Comparison of ENCODE assay signal across 12 mouse cellular contexts in the genomic region with DNA sequence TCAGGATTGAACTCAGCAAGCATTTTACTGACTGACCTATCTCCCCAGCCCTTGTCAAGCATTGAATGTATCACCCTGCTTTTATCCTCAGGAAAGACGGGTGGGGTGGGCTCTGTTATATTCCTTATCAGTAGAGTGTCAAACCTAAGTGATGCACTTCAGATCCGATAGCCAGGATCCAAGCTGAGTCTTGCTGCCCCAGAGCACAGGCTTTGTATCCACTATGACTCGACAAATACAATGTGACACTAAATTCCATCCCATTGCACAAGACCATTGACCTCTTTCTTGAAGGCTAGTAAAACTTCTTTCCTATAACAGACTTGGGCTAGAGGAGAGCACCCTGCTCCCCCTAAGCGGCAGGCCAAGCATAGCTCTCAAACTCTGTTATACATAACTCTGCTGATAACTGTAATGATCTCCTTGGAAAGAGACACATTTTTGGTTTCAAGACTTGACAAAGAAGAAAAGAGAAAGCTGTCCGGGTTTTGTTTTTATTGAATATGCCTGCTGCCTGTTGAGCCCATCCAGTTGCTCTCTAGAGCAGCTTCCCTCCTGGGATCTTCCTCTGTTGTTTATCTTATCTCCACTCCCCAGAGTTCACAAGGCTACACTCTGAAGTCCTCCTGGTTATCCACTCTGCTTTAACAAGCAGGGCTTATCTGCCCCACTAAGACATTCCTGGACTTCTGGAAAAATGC.
A peak's percentile ranks its signal among the peaks of the same experiment; 100 is the strongest.
DNase-seq lines count a peak whose midpoint lies in the region; ATAC-seq and TF ChIP-seq lines count a peak whose summit lies in the region.
"Had no signal": no experiment of that assay in that cellular context is flagged by ENCODE, and none has a peak within 500 bp of the region (broad histone marks: within the 10 kb centered on the region; RNA-seq: fewer than 3 reads in every experiment).

No protein-coding gene starts in this region.

- TF ChIP-seq EP300 in MEL (IDR thresholded peaks at IDR 0.05; ENCODE audit: low read depth in 1 of 2, low read length in 2 of 2), result peak; percentile 83 to 92

- no peak overlapping the region for H3K4me3 ChIP-seq in kidney, embryonic 14.5 days (ENCODE audit: low read length)
- no peak overlapping the region for H3K4me3 ChIP-seq in MEL (ENCODE audit: control insufficient read depth in 1 of 2, insufficient read depth in 1 of 2, low read depth in 2 of 2, low read length in 2 of 2)
- H3K4me3 ChIP-seq in liver, embryonic 11.5 days (ENCODE audit: low read depth, low read length), result no peak overlapping the region
- H3K4me3 ChIP-seq: forebrain, embryonic 13.5 days had no signal

- H3K4me2 ChIP-seq in kidney, embryonic 14.5 days (replicated peaks; ENCODE audit: low read depth, low read length), result no peak overlapping the region
- H3K4me2 ChIP-seq in liver, embryonic 11.5 days, result peak overlapping the region; percentile 52
- H3K4me2 ChIP-seq: forebrain, embryonic 13.5 days had no signal

- no peaks in the 10 kb centered on the region for H3K79me2 ChIP-seq in MEL (ENCODE audit: control insufficient read depth, insufficient read depth, low read length, poor library complexity)

- ATAC-seq in kidney, embryonic 14.5 days (ENCODE audit: low FRiP score, low TSS enrichment), result peak; percentile 57; the same call in 1 of the 2 replicates
- ATAC-seq in liver, embryonic 11.5 days (replicated peaks; ENCODE audit: low FRiP score), result peak; percentile 85
- ATAC-seq: forebrain, embryonic 13.5 days; hindbrain, embryonic 16.5 days had no signal

- no peak overlapping the region for H3K27ac ChIP-seq in kidney, embryonic 14.5 days (ENCODE audit: low read depth, low read length)
- H3K27ac ChIP-seq in MEL (ENCODE audit: control insufficient read depth, low read depth, low read length), result peak overlapping the region; percentile 45
- H3K27ac ChIP-seq in liver, embryonic 11.5 days (ENCODE audit: low read depth, low read length), result peak overlapping the region; percentile 32
- H3K27ac ChIP-seq: forebrain, embryonic 13.5 days; macrophage had no signal

- no peaks in the 10 kb centered on the region for H3K27me3 ChIP-seq in kidney, embryonic 14.5 days (ENCODE audit: control insufficient read depth, insufficient read depth, low read length)
- no peaks in the 10 kb centered on the region for H3K27me3 ChIP-seq in MEL (ENCODE audit: control insufficient read depth in 1 of 2, insufficient read depth in 2 of 2, low read length in 2 of 2)
- H3K27me3 ChIP-seq in liver, embryonic 11.5 days (replicated peaks; ENCODE audit: control insufficient read depth, insufficient read depth, low read length), result no peaks in the 10 kb centered on the region
- H3K27me3 ChIP-seq: forebrain, embryonic 13.5 days had no signal

- H3K36me3 ChIP-seq in kidney, embryonic 14.5 days (ENCODE audit: control insufficient read depth, insufficient read depth, low read length), result no peaks in the 10 kb centered on the region
- H3K36me3 ChIP-seq in MEL (ENCODE audit: control insufficient read depth in 1 of 2, insufficient read depth in 2 of 2, low read length in 2 of 2), result peaks cover 0 to 6% of the 10 kb centered on the region in 2 experiments; a peak in 2 of 4 replicates
- H3K36me3 ChIP-seq in liver, embryonic 11.5 days (ENCODE audit: control insufficient read depth, insufficient read depth, low read length), result no peaks in the 10 kb centered on the region

- peaks cover 23% of the 10 kb centered on the region; the same call in 1 of the 2 replicates for H3K4me1 ChIP-seq in kidney, embryonic 14.5 days (ENCODE audit: control insufficient read depth, insufficient read depth, low read length)
- H3K4me1 ChIP-seq in MEL (ENCODE audit: control insufficient read depth in 1 of 2, insufficient read depth in 2 of 2, low read length in 2 of 2), result peaks cover 2 to 23% of the 10 kb centered on the region in 2 experiments; a peak in 3 of 4 replicates
- H3K4me1 ChIP-seq in liver, embryonic 11.5 days (replicated peaks; ENCODE audit: control insufficient read depth, insufficient read depth, low read length), result peaks cover 22% of the 10 kb centered on the region
- H3K4me1 ChIP-seq: forebrain, embryonic 13.5 days had no signal

- DNase-seq in kidney, adult 18-20 months, result no peak
- DNase-seq in 3T3-L1 (ENCODE audit: low read depth, low spot score) (peak; percentile 30), MEL (ENCODE audit: low read depth, low spot score) (peak; percentile 56)
- DNase-seq in liver, embryonic 11.5 days (ENCODE audit: low spot score), result no peak
- DNase-seq in testis, postnatal 10 days (ENCODE audit: low spot score), result no peak
- no peak for DNase-seq in cerebellum, postnatal 10 days
- DNase-seq: cerebellum, adult 9-11 months; gastrocnemius, postnatal 25 days had no signal

- no peak for TF ChIP-seq CTCF in MEL (IDR thresholded peaks at IDR 0.05 in 2 of 3, conservative IDR thresholded peaks at IDR 0.05 in 1 of 3; ENCODE audit: control insufficient read depth in 1 of 3, insufficient read depth in 1 of 3, low read depth in 2 of 3, low read length in 3 of 3, poor library complexity in 1 of 3, severe bottlenecking in 1 of 3)

- no peak overlapping the region for H3K9ac ChIP-seq in kidney, embryonic 14.5 days (ENCODE audit: low read depth, low read length)
- H3K9ac ChIP-seq in MEL (ENCODE audit: control insufficient read depth, low read depth, low read length, poor library complexity, severe bottlenecking), result no peak overlapping the region
- H3K9ac ChIP-seq in liver, embryonic 11.5 days (ENCODE audit: low read depth, low read length), result no peak overlapping the region
- H3K9ac ChIP-seq: forebrain, embryonic 13.5 days had no signal

- TF ChIP-seq RAD21 in MEL (IDR thresholded peaks at IDR 0.05; ENCODE audit: low read depth, low read length), result no peak

- H3K9me3 ChIP-seq in kidney, embryonic 14.5 days (ENCODE audit: control insufficient read depth, low read length), result no peaks in the 10 kb centered on the region
- H3K9me3 ChIP-seq in MEL (replicated peaks; ENCODE audit: insufficient read depth, low read length), result no peaks in the 10 kb centered on the region
- H3K9me3 ChIP-seq in liver, embryonic 11.5 days (ENCODE audit: control insufficient read depth, low read length), result no peaks in the 10 kb centered on the region

- no peak for TF ChIP-seq POLR2A in MEL (IDR thresholded peaks at IDR 0.05; ENCODE audit: control insufficient read depth in 1 of 2, insufficient read depth in 1 of 2, low read depth in 1 of 2, low read length in 2 of 2, poor library complexity in 1 of 2)

- WGBS in kidney, embryonic 14.5 days, result 55% methylated on average over 5 of the region's 5 CpGs
- 21% methylated on average over 5 of the region's 5 CpGs for WGBS in liver, embryonic 11.5 days

TF ChIP-seq in MEL, 35 proteins besides CTCF, POLR2A, EP300 and RAD21:
- TF ChIP-seq ZC3H11A (IDR thresholded peaks at IDR 0.05; ENCODE audit: low read depth, low read length), result no peak
- peak; percentile 95 for TF ChIP-seq GATA1 (IDR thresholded peaks at IDR 0.05; ENCODE audit: low read depth, low read length)
- TF ChIP-seq USF1 (IDR thresholded peaks at IDR 0.05; ENCODE audit: low read depth, low read length), result no peak
- peak; percentile 52 for TF ChIP-seq TAL1 (IDR thresholded peaks at IDR 0.05; ENCODE audit: low read length)
- no peak for TF ChIP-seq JUND (IDR thresholded peaks at IDR 0.05; ENCODE audit: low read depth, low read length)
- no peak for TF ChIP-seq ZNF384 (IDR thresholded peaks at IDR 0.05; ENCODE audit: low read depth, low read length)
- no peak for TF ChIP-seq USF2 (IDR thresholded peaks at IDR 0.05; ENCODE audit: borderline replicate concordance in 1 of 2, insufficient read depth in 1 of 2, low read depth in 1 of 2, low read length in 2 of 2)
- TF ChIP-seq NELFE (IDR thresholded peaks at IDR 0.05; ENCODE audit: low read depth, low read length), result no peak
- TF ChIP-seq ZMIZ1 (IDR thresholded peaks at IDR 0.05; ENCODE audit: low read depth, low read length), result no peak
- no peak for TF ChIP-seq SIN3A (IDR thresholded peaks at IDR 0.05; ENCODE audit: low read length)
- TF ChIP-seq MAX (IDR thresholded peaks at IDR 0.05; ENCODE audit: low read length), result no peak
- peak; percentile 37; the same call in 1 of the 2 replicates for TF ChIP-seq ETS1 (IDR thresholded peaks at IDR 0.05; ENCODE audit: low read depth, low read length)
- peak; percentile 84 for TF ChIP-seq RCOR1 (IDR thresholded peaks at IDR 0.05; ENCODE audit: low read depth, low read length)
- no peak for TF ChIP-seq MYB (IDR thresholded peaks at IDR 0.05; ENCODE audit: low read depth, low read length)
- TF ChIP-seq HCFC1 (IDR thresholded peaks at IDR 0.05; ENCODE audit: low read depth, low read length), result no peak
- peak; percentile 82 for TF ChIP-seq TCF12 (IDR thresholded peaks at IDR 0.05; ENCODE audit: low read depth, low read length)
- no peak for TF ChIP-seq KAT2A (conservative IDR thresholded peaks at IDR 0.05; ENCODE audit: low read depth, low read length)
- no peak for TF ChIP-seq ZKSCAN1 (IDR thresholded peaks at IDR 0.05; ENCODE audit: low read depth, low read length)

Comparison
In these comparisons a context has a peak if more than half of its experiments do, and no peak if none do; other contexts are left out.
1. DNase-seq: peak in 3T3-L1 (single experiment) and MEL (single experiment); none in kidney, adult 18-20 months (single experiment), liver, embryonic 11.5 days (single experiment), testis, postnatal 10 days (single experiment) and cerebellum, postnatal 10 days (0 of 2).